Mouse (Mus musculus): ENCODE measurements around the gene Fam187a.

Fam187a gene

DNA sequence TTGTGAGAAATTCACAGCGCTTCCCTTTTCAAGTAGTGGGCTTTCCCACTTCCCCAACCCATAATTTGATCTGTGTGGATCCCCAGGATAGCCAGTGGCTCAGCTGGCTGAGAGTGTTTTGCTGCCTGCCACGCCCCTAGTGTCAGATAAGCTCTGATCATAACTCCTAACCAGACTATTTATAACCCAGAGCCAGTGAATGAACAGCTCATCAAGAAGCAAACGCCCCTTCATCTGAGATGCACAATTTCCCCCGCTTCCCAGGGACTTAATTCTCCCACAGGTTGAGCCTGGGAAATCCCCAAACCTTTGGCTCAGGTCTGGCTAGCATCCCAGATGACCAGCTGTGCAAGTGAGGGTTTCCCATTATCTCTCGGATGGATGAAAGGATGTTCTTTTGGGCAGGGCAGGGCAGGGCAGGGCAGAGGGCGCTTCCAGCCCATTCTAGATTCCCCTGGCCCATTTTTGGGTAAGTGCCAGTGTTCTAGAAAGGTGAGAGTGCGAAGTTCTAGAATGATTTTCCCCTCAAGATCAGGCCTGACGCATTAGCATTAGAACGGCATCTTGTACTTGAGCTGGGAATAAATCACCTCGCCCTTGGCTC is at the start of gene Fam187a:
Fam187a (plus strand) TSS at position 554 of the 604 bp plus-strand sequence.
- DNase-seq, result no peak

DNA sequence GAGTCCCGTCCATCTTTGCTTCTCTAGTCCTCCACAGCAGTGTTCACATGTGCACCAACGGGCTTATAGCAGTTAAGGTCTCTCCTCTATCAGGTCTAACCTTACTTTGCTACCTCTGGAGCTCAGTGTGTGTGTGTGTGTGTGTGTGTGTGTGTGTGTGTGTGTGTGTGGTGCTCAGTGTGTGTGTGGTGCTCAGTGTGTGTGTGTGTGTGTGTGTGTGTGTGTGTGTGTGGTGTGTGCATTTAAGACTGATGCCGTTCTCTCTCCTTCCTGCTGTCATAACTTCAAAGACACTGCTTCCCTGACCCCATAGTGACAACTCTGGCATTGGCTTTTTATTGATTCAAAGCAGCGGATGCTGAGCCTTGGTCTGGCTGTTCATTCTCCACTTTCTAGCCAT is 49.4 kb upstream of the Fam187a start, which contains the start of gene Higd1b:
Higd1b (plus strand) TSS at position 301 of the 400 bp plus-strand sequence.
- no peak for DNase-seq

DNA sequence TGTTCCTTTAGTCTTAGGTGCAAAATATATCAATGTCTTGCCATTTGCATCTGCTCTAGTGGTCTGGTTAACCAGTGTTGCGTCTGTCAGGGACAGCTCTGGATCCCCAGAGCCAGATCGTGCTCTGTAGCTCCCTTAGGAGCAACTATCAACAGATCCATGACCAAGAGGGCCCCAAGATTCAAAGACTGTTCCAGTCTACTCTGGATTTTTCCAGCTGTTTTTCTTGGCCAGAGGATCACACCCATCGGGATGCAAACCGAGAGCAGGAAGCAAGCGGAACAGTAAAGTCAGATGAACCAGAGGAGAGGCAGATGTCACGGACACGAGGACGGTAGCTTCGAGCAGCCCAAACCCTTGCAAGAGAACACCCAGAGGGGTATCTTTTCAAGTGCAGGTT is 48.8 kb upstream of the Fam187a start:
- DNase-seq, result no peak

DNA sequence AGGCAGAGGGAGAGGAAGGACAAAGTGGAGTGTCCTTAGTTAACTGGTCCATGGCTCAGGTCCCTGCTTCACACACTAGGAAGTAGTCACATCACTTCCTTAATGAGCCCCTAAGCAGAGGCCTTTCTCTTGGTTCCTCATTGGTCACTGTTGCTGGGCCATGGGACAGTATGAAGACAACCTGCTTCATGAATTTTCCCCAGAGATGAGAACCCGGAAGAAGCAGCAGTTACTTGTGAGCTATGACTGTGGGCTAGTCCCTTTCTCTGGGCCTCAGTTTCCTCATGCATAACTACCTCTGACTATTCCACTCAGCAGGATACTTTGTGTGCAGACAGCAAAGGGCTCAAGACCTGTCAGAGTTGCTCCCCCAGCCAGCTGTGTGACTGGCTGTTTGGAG is 47.6 kb upstream of the Fam187a start:
- DNase-seq, result no peak

DNA sequence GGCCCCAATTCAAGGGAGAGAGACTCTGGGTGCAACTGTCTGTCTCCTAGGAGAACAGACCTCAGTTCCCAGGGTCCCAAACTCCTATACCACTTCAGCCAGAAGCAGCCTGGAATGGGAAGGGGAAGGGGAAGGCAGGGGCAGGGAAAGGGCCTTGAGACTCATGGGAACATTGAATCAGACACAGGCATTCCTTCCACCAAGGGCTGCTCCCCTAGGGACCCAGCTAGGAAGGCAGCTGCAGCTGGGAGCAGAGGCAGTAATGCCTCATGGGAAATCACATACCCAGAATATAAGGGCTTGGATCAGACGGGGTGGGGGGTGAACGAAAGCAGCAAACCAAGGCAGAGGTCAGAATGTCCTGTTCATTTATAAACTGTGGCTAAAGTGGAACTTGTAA is 46.8 kb upstream of the Fam187a start:
- DNase-seq, result peak in 1 of 2 experiments; percentile 34

DNA sequence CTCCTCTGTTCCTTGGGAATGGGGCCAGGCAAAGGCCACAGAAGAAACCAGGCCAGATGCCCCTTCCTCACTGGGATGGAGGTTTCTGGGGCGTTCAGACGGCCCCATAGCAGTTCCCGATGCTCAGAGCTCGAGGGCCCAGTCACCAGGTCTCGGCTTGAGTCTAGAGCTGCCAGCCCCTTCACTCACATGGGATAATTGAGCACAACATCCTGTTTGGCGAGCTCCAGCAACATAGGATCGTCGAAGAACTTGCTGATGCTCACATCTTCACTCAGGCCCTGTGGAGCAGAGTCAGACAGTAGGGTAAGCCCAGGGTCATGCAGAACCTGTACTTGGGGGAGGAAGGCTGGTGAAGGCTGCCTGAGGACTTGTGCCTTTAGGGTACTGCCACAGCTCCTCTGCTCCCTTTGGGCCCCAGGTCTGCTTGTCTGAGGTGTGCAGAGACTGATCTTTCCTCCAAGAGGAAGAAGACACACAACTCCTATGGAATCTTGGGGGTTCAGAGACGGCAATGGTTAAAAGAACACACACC is 46.3 kb upstream of the Fam187a start:
- DNase-seq, result no peak

DNA sequence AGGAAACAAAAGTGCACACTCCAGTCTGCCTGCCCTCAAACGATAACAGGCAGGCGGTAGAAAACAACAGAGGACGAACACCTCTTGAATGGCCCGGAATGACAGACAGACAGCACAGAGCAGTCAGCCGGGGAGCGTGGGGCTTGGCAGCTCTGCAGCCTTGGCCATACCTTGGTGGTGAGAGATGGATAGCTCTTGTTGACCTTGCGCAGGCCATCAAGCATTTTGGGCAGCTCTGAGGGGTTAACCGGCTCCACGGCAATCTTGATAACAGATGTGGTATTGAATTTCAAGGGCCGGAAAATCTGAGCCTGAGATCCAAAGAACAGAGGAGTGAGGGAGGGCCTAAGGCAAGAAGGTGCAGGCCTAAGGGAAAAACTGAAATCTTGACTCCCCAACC is 39.0 kb upstream of the Fam187a start:
- DNase-seq, result no peak

DNA sequence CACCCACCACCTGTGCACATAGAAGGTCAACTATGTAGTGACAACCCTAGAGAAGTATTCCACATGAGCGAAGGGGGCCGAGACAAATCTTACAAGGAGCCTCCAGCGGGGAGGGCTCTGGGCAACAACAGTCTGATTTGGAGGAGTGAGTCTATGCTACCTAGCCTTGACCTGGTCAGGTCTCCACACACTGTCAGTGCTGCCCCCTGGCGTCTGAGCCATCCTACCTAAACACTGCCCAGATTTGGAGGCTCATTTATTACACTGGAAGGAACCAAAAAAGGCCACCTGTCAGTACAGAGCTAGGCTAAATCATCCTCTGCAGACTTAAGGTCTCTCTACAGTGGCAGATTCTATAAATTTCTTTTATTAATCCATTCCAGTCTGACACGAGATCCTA is 33.1 kb upstream of the Fam187a start:
- peak; percentile 69 to 93 for DNase-seq

DNA sequence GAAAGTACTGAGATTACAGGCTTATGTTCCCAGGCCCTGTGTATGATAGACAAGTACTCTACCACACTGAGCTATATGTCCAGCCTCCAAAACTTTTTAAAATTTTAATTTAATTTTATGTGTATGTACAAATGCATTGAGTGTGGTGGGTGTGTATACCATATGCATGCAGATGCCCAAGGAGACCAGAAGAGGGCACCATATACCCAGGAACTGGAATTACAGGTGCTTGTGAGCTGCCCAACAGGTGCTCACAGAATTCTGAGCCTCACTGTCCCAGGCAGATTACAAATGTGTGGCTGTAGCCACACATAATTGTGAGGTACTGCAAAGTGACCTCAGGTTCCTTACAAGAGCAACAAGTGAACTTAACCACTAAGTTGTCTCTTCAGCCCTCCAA is 31.2 kb upstream of the Fam187a start:
- no peak for DNase-seq

DNA sequence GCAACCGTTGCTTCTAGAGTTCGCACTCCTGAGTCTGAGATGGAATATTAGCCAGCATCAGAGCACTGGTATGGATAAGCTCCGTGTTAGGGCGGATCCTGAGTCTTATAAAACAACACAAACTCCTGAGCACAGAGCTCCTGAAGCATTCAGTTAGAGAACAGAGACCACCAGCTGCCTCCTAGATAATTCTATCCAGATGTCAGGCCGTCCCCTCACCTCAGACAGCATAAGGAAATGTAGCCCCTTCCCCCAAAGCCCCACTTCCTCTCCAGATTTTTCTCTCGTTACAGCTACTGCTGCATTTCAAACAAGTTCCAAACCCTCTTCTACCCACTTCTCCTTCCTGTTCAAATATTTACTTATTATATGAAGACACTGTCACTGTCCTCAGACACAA is 29.0 kb upstream of the Fam187a start:
- DNase-seq, result no peak

DNA sequence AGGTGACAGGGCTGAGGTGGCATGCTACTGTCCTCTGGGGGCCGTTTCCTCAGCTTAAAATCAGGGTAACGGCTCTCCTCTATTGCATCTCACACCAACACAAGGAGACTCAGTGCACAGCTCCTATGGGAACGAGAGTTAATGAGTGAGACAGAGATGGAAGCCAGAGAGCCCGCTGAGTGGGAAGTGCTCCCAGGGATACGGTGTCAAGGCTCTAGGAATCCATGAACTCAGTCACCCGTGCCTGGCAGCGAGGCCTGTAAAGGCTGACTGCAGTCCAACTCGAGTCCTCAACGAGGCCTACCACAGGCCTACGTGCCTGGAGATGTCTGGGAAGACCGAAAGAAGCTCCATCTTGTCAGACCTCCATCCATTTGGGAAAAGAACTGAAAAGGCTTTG is 26.0 kb upstream of the Fam187a start:
- no peak for DNase-seq

DNA sequence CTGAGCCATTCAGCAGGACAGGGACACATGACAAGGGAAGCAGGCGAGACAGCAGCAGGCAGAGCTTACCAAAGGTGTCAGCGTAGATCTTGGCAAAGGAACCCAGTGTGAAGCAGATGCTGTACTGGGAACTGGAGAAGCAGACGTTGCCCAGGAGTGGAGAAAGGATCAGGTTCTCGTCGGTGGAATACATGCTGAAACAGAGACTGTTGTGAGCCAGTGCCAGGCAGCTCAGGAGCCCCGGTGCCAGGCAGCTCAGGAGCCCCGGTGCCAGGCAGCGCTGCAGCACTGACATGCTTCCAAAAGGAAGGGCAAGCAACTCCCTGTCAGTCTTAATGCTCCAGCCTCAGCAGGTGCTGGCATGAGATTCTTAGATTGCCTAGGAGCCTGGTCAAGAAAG is 25.0 kb upstream of the Fam187a start:
- no peak for DNase-seq

DNA sequence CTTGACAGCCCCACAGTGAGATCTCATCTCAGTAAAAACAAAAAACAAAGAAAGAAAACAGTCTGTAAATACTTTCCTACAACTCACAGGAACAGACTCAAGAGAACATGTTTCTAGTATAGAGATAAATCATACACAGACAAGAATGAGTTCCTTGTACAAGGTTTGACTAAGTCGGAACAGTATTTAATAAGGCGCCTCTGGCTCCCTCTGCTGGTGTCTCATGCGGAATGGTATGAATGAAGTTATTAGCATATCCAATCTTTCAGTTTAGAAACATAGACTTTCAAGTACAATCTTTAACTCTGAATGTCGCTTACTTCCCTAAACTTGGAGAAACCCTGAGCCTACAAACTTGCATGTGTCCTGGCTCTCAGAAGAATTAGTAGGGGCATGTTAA is 20.7 kb upstream of the Fam187a start:
- peak; percentile 74 to 91 for DNase-seq

DNA sequence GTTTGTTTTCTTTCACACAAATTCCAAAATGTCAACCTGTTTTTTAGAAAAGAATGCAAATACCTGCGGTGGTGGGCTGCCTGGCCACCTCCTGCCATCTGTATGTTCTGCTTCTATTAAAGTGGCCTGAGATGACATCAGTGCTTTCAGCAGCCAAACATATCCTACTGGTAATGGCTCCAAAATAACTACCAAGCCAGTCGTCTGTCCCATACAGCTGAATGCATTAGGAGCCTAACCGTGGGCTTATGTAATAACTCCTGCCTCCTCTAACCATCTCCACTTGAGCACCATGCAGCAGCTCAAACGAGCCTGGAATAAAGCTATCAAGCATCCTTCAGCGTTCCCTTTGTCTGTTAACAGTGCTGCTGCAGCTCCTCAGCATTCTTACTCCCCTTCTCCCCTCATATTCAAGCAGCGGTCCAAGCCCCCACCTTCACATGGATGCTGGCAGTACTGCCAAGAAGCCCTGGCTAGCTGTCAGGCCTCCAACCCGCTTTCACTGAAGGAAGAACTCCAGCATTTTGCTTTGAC is 10.1 kb upstream of the Fam187a start:
- no peak for DNase-seq

DNA sequence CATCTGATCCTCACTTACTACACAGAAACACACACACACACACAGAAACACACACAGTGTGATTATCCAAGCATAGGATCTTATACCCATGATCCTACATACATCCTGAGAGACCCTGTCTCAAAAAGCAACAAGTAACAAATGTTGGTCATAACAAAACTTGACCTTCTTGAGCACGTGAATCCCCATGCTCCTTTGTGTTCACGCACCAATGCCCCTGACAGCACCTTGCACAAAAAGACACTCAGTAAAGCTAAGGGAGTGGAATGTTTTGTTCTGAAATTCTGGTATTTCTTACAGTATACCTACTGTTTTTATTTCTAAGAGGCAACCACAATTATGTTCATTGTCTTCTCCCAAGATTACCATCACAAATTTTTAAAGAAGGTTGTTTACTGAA is 5.4 kb upstream of the Fam187a start:
- DNase-seq, result no peak

DNA sequence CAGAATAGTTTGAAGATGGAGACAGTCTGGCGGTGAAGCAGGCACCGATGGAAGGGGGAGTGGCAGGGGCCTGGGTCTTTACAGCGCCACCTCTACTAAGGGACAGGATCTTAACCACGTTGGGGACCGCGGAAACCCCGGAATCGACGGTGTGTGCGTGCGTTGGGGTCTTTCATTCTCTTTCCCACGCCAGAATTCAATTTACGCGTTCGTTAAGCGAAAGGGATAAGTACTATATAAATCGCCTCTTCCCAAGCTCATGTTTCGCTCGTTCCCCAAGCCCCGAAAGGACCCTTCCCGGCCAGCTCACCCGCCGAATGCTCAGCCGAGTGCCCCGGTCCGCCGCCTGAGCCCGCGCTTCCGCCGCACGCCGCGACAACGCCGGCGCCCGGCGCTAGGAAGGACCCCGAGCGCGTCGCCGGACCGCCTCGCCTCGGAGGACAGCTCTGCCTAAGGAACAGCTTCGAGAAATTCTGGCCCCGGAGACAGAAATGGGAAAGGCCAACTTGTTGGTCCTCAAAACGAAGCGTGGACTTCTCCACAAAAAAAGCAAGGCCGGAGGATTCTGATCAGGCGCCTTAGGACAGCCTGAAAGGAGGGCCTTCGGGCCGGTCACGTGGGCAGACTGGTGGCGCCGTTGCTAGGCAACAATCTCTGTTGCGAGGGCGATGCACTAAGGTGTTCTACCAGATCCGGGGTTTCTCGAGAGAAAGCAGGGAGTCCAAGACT is 4.2 kb upstream of the Fam187a start, which contains the start of the genes Eftud2 and Ccdc103:
Eftud2 (minus strand) TSS at position 401 of the 729 bp plus-strand sequence.
Ccdc103 (plus strand) TSS at position 620 of the 729 bp plus-strand sequence.
- peak; percentile 92 to 95 for DNase-seq

DNA sequence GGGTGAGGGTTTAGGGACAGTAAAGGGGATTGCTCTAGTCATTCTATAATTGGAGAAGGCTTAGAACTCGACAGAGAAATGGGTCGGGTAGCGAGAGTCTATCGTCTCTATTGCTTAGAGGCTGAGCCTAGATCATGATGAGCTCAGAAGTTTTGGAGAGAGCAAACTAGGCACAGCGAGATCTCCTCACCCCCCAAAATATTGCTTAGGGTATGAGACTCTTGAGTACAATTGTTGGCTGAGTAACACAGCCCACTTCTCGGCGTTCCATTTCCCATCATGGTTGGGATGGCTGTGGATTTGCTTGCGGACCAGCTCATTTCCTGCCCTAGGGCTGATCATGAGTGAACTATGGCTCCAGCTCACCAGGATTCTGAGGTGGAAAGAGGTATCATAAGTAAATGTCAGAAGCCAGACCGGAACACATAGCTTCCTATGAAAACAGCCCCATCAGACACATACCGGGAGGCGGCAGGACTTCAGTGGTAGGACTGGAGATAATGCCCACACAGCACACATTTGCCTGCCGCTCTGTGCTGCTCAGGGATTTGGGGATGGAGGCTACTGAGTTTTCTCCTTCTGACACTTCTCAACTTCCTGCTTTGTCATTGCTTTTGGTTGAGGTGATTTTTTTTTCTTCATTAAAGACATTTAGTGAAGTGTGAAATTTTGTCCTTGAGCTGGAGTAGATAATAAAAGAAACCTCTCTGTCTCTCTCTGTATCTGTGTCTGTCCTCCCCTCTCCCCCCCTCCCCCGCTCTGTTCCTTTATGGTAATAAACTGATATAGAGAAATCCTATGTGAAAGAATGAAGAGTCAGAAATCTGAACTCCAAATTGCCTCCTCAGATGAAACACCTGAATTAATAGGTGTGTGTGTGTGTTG is 3.4 kb upstream of the Fam187a start:
- DNase-seq, result no peak

DNA sequence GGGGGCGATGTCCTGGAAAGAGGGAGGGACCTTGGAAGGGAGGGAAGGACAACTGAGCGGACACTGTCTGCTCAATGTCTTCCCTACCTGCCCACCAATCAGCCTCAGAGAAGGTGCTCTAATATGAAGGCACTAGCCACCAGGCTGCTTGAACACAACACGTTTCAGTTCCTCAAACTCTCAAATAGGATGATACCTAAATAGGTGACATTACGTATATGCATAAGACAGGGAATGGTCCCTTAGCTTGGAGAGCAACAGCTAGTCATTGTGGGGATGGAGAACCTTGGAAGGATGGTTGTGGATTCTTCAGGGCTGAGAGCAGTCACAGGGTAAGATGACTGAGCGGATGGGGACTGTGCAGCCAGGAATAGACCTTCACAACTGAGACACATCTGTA is 2.5 kb downstream of the Fam187a start:
- no peak for DNase-seq

DNA sequence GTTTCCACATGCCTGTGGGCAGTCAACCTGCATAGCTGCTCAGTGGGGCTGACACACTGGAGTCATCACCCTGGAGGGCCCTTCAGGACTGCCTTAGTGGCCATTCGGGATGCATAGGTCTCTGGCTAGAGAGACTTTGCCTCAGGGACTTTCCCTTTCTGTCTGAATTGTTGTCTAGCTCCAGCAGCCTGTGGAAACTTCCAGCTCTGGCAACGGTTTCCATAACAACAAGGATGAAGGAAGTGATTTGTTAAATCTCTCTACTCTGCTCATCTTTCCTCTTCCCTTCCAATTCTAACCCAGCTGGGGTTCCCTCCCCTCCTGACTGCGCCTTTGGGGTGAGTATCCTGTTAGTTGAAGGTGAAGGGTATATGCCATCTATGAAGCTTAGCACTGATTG is 3.2 kb downstream of the Fam187a start:
- DNase-seq, result no peak

DNA sequence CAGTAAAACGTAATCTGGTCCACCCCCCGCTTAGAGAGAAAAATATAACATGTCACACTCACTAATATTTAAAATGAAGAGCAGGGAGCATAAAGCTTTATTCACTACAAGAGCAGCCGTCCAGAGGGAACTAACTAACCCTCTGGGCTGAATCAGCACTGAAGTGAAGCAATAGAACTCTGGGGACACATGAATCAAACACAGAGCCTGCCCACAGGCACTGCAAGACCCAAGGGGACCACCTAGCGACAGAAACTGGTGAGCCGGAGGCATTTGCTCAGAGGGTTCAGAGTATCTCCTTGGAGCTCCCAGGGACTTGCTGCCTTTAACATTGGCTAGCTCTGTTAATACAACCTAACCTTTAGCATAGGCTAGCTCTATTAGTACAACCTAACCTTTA is 5.1 kb downstream of the Fam187a start:
- no peak for DNase-seq

DNA sequence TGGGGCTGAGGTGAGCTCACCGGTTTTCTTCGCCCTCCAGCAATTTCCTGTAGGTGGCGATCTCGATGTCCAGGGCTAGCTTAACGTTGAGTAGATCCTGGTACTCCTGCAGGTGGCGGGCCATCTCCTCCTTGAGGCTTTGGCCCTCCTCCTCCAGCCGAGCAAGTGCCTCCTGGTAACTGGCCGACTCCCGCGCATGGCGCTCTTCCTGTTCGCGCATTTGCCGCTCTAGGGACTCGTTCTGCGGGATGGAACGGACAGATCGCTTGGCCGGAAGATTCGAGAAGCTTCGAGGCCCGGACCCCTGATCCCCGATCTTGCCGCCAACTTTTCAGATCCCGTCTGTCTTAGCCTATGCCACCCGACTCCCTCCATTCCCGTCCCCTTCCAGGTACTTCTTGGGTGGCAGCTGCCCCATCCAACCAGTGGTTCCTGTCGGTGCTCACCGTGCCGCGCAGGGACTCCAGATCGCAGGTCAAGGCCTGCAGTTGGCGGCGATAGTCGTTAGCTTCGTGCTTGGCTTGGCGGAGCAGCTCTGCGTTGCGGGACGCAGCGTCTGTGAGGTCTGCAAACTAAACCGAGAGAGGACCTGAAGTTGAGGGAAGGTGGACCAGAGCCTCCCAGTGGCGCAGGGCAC is 8.2 kb downstream of the Fam187a start:
- DNase-seq, result peak; percentile 88 to 89

DNA sequence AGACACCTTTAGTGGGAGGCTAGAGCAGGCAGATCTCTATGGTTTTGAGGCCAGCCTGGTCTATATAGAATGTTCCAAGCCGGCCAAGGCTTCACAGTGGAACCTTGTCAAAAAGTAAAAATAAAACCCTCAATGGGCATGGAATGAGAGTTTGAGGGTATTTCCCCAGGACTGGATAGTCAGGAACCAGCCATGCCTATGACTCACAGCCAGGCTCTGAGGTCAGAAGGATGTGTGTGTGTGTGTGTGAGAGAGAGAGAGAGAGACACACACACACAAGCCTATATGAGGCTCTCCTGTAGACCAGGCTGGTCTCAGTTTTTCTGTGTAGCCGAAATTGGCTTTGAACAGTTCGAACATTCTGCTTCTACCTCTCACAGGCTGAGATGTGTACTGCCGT is 9.7 kb downstream of the Fam187a start:
- no peak for DNase-seq

Data from kidney, postnatal 36 days (tissue).